Mouse (Mus musculus): ENCODE measurements around the gene C87436.

DNA sequence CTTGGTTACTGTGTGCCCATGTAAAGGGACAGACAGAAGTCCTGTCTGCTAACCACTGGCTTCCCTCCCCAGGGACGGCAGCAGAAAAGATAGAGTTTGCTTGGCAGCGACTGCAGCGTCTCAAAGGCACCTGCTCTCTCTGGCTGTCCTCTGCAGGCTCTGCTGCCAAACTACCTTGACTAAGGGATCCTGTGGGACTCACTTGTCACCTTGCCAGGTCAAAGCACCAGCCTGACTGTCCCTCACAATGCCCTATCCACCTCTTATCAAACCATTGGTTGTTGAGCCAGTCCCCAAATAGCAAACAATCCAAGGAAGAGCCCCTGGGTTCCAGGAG lies 49.9 kb downstream of the C87436 start:
- TF ChIP-seq CTCF (conservative IDR thresholded peaks at IDR 0.05; ENCODE audit: low read length) (no peak), NANOG (IDR thresholded peaks at IDR 0.05; ENCODE audit: borderline replicate concordance, low read length) (no peak)
